Mouse (Mus musculus) frontal cortex, adult 2 months (tissue): ENCODE measurements around the gene Ercc1. TPM values are rescaled to one million over a fixed set of nuclear protein-coding genes. Genes with fewer than 3 reads are reported as not detected.

Experiments used
- DNase-seq, 2 experiments: peaks; one replicate each; pipeline ENCODE4 v3.0.0; 2022; ENCODE audit warnings: low spot score in 1 of 2; ENCODE audit errors: extremely low spot score in 1 of 2
- polyA plus RNA-seq: library from polyadenylated mRNA; depleted of rRNA; stranded (reverse); fragments of >200 nt; gene quantifications from 2 replicates; pipeline ENCODE4 v1.2.3, GENCODE M21; 2012

Ercc1 gene
- polyA plus RNA-seq, 1 experiment, result 53.6 TPM

GRCm38 (mm10) chr7:19332709-19333352, 11.7 kb upstream of the Ercc1 start:
- peak; percentile 75 to 91 for DNase-seq

DNA sequence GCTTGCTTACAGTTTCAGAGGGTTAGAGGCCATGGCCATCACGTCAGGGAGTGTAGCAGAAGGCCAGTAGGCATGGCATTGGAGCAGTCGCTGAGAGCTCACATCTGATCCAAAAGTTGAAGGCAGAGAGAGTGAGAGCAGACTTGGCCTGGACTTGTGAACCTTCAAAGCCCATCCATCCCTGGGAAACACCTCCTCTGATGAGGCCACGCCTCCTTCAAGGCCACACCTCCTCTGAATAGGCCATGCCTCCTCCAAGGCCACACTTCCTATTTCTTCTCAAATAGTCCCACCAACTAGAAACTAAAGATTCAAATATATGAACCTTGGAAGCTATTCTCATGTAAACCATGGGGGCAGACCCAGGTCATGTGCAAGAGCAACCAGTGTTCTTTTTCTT, 9.0 kb upstream of the Ercc1 start:
- no peak for DNase-seq

- peak in 1 of 2 experiments; percentile 61 for DNase-seq
These were observed 7.5 kb upstream of the Ercc1 start for GRCm38 (mm10) chr7:19337122-19337521.

DNA sequence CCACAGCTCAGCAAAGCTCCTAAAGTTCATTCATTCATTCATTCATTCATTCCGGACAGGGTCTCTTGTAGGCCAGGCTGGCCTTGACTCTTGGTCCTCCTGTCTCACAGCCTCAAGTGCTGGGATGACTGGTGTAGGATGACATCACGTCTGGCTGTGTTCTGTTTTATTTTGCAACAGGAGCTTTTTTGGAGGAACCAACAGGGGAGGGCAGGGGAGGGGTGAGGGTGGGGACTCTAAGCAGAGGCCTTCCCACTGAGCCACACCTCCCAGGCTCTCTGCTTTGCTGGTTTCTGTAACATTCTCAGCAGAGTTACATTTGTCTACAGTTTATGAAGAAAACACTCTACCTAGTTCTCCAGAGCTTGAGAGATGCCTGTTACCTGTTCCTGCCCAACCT, 6.5 kb upstream of the Ercc1 start:
- DNase-seq, result no peak

GRCm38 (mm10) chr7:19338596-19338995, 6.0 kb upstream of the Ercc1 start:
- no peak for DNase-seq

- DNase-seq, result no peak
These were observed 3.3 kb upstream of the Ercc1 start for GRCm38 (mm10) chr7:19341250-19341649.

DNA sequence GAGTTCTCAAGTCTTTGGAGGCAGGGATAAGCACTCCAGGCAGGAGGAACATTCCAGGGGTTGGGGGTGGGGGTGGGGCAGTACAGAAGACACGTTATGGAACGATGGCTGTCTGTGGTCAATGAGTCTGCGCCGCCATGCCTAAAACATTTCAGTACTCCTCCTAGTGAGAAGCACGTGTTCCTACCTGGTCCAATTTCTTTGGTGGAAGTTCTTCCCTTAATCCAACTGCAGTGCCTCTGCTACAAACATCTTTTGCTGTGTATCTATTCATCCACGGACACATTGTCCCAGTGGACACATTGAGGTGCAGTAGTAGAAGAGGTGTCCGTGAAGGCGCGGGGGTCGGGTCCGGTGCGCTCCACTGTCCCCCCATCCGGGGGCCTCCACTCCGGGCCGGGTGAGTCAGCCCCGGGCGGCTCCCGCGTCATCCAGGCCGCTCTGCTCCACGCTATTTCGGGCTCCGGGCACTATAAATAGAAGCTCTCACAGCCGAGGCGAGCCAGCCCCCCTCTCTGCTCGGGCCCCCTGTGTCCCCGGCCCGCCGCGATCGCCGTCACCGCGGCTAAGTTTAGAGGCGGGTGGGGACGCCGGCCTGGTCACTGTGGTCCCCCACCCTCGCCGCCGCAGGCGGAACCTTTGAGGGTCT, 2.7 kb upstream of the Ercc1 start:
- DNase-seq, result peak in 1 of 2 experiments; percentile 65

DNA sequence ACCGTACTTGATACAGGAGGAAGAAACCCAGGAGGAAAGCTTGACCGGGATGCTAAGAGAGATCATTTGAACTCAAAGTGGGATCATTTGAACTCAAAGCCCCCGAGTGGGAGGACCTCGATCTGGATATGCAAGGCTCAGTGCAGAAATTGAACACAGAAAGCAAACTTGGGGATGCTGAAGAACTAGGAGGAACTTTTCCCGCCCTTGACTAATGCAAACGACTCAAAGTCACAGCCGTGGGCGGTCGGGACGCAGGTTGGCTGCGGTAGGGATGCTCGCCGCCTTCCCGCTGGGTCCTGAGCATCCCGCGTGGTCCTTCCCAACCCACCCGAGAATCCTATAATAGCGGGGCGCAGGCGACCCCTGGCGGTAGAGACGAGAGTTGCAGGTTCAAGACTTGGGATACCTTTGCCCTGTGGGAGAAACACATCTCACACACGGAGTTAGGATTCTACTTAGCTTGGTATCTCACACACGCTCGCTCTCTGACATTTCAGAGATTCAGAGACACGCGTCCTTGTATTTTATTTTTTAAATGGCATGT, 2.0 kb upstream of the Ercc1 start:
- DNase-seq, result peak; percentile 75 to 98

- DNase-seq, result peak in 1 of 2 experiments; percentile 83
These were observed 1.3 kb upstream of the Ercc1 start for GRCm38 (mm10) chr7:19343210-19343808.

DNA sequence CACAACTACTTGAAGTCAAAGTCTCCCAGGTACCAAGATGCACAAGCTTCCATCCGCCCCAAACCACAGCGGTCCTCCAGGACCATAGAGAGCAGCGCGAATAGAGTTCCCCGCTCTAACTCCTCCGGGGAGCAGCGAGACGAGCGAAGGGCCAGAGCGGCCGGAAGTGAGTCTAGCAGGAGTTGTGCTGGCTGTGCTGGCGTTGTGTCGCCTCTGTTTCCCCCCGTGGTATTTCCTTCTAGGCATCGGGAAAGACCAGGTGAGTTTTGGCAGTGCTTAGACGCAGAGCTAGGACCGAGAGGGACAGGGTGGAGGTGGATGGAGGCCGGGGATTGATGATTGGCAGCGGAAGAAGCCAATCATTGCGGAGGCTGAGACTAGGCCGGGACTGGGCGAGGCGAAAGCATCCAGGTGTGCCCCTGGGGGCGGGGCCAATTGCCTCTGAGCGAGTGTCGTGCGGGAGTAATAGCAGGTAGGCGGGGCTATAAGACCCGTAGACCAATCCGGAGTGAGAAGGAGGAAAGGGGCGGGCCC, 427 bp downstream of the Ercc1 start:
- DNase-seq, result peak; percentile 94 to 97

DNA sequence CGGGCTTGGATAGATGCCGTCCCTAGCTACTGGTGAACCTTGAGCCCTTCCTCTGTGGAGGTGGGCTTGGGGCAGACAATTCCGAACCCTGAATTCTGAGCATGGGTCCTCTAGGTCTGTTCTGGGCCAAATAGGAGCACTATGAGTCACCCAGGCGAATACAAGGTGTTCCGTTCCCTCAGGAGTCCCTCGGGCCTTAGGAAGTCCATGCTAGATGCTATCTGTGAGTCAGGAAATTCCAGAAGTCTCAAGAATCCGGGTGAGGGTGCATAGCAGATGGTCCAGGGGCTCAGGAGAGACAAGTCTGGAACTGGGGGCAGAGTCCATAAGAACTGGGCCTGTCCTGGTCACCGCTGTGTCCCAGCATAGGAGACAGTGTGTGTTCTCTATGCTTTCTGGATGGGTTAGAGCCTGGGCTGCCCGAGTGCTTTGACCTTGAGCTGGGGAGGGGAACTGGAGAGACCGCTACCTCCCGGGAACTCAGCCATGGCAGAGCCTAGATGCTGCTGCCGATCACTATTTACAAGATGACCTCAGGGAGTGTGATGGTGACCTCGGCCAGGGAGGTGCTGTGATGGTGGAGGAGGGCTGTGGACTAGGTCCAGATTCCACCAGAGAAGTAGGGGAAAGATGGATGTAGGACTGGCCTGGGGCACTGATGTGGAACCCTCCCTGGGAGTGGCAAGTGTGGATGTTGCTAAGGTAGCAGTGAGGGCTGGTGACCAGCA, 4.8 kb downstream of the Ercc1 start:
- no peak for DNase-seq

DNA sequence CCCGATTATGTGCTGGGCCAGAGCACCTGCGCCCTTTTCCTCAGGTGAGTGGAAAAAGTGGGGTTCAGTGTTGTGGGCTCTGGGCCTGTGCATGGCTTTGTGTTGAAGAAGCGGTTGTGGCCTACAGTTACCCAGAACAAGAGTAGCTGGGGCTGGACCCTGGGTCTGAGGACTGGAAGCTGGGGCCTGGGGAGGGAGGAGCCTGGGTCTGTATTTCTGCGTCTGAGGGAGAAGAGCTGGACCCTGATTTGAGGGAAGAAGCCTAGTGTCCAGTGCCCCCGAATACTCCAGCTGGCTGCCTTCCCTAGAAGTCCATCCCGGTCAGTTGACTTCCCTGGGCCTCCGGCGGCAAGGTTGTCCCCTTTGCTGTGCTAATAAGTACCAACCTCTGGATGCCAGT, 5.6 kb downstream of the Ercc1 start:
- DNase-seq, result no peak

DNA sequence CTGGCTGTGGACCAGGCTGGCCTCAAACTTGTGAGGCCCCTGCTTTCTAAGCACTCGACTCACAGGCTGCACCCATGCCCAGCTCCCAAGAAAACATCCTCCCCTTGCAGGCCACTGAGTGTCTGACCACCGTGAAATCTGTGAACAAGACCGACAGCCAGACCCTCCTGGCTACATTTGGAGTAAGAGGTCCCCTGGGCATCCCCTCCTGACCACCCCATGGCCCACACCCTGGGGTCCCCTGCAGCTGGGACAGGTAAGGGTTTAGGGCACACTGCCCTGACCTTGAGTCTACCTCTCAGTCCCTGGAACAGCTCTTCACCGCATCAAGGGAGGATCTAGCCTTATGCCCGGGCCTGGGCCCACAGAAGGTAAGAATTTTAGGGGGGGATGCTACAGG, 10.4 kb downstream of the Ercc1 start:
- DNase-seq, result no peak

- no peak for DNase-seq
These were observed 11.7 kb downstream of the Ercc1 start for GRCm38 (mm10) chr7:19356311-19356710.

DNA sequence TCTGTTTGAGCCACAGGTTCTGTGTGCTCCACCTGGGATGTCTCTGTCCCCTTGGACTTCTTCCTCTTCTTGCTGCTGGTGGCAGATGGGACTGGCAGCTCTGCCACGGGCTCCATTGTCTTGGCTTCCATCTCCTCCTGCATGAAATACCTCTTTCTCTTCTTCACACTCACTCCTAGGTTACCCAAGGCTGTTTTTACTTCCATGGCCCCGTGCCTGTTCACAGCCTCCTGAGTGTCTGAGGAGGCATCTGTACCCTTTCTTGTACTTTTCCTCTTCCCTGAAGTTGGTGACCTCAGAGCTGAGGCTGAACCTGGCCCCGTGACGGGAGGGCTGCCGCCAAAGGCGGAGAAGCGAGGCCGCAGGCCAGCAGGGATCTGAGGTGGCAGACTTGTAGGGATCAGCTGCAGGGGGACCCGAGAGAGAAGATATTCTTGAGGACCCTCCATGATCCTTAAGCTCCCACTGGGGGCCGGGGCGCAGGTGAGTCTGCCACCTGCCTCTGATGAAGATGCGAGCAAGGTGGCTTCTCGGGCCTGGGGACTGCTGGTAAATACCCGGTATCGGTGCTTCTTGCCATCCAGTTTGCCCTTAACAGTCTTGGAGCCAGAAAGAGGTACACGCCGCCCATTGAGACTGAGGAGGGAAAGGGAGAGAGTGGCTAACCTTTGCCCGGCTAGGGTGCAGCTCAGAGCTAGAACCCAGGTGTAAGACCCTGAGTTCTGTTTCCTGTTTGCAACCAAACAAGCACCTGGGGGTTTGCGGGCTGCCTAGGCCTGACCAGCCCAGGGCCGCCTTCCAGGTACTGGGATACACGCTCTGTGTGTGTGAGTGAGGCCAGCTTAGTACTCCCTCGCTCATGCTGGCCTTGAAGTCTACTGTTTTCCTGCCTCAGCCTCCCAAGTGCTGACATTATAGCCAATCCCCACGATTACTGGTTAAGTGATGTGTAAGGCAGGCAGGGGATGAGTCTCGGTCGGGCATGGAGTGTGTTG, 13.1 kb downstream of the Ercc1 start:
- DNase-seq, result no peak

- DNase-seq, result no peak
These were observed 14.1 kb downstream of the Ercc1 start for GRCm38 (mm10) chr7:19358634-19359033.

GRCm38 (mm10) chr7:19359299-19359891, 14.8 kb downstream of the Ercc1 start, which contains the start of the genes Cd3eap and Ppp1r13l:
Gene Cd3eap (minus strand): TSS chr7:19359483.
Gene Ppp1r13l (plus strand): TSS chr7:19359749.
- peak; percentile 83 to 91 for DNase-seq

GRCm38 (mm10) chr7:19359892-19360641, 15.5 kb downstream of the Ercc1 start:
- peak; percentile 73 to 81 for DNase-seq
